Mouse (Mus musculus): Measurements from ENCODE around the gene Cyp19a1.

DNA sequence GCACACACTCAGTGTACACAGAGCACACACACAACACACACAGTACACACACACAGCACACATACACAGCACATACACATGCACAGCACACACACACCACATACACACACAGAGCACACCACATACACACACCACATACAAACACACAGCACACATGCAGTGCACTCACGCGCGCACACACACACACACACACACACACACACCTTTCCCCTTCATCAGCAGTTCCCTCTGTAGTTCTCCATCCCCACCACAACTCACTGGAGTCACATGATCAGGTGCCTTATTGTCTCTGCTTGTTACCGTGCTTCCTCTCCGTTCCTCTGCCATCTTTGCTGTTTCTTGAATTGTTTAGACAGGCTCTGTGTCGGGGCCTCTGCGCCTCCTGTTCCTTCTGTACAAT, 85.4 kb downstream of the Cyp19a1 start:
- TF ChIP-seq POLR2A (IDR thresholded peaks at IDR 0.05; ENCODE audit: low read depth, low read length) (no peak), CTCF (IDR thresholded peaks at IDR 0.05; ENCODE audit: extremely low read depth, insufficient read depth, insufficient read length, insufficient replicate concordance) (no peak)

Data from spleen, adult 2 months (tissue).